Mouse (Mus musculus): Measurements from ENCODE around the gene Tmem164.

DNA sequence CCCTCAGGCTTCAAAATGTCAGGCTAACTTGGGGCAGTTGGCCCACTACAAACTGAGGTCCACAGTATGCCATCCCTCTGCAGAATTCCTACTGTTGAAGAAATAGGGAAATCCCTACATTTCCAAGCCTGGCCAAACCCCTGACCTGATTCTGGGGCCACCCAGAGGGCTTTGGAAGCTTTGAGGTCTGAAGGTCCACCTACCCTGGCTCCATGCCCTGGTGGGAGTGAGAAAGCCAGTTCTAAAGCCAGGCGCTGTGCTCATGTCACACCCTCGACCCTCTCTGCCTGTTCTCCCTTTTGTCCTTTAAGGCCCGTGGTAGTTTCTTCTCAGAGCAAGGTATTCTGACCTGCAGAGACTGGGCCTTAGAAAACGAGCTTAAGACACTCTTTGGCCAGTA is 94.9 kb downstream of the Tmem164 start:
- TF ChIP-seq EP300 (optimal IDR thresholded peaks at IDR 0.05) (no peak), CTCF (IDR thresholded peaks at IDR 0.05; ENCODE audit: low read depth) (no peak)

All from stomach, postnatal 0 days (tissue).